Mouse (Mus musculus) embryonic facial prominence, embryonic 10.5 days (tissue): Measurements from ENCODE around the gene Prss38. TPM values are rescaled to one million over a fixed set of nuclear protein-coding genes. Genes with fewer than 3 reads are reported as not detected.

Experiments used
- DNase-seq: peaks from one replicate; pipeline ENCODE4 v3.0.0-alpha.2; 2017; ENCODE audit warnings: low spot score
- H3K27ac ChIP-seq: fragments of 300-500 bp; sonication (generic); replicated peaks from 2 replicates; pipeline ENCODE4 v1.5.1; 2016; ENCODE audit warnings: mild to moderate bottlenecking
- H3K27me3 ChIP-seq: fragments of 300-500 bp; sonication (generic); replicated peaks from 2 replicates; pipeline ENCODE4 v1.6.1; 2016; ENCODE audit warnings: low read depth, mild to moderate bottlenecking; ENCODE audit not compliant: poor library complexity, severe bottlenecking
- H3K36me3 ChIP-seq: fragments of 300-500 bp; sonication (generic); replicated peaks from 2 replicates; pipeline ENCODE4 v1.6.1; 2016; ENCODE audit warnings: mild to moderate bottlenecking, moderate library complexity
- H3K4me1 ChIP-seq: fragments of 300-500 bp; sonication (generic); 2 replicates; pipeline ENCODE4 v1.6.1; 2016
- H3K4me3 ChIP-seq: fragments of 300-500 bp; sonication (generic); 2 replicates; pipeline ENCODE4 v1.5.1; 2016; ENCODE audit warnings: mild to moderate bottlenecking, moderate library complexity
- H3K9me3 ChIP-seq: fragments of 300-500 bp; sonication (generic); 2 replicates; pipeline ENCODE4 v1.6.1; 2016; ENCODE audit warnings: mild to moderate bottlenecking
- WGBS: fragments of 180-500 bp; shearing (Covaris S2); methylation state at CpG from one replicate; pipeline ENCODE4 v1.1.7; 2016; 5-methylcytosine and 5-hydroxymethylcytosine counted together
- polyA plus RNA-seq: library from polyadenylated mRNA; unstranded; fragments of >200 nt; fragmentation: Nextera tagmentation; extraction: Ambion mirVana; gene quantifications from 2 replicates; pipeline ENCODE4 v1.2.1, GENCODE M21; 2016

The Prss38 gene
- polyA plus RNA-seq, 1 experiment from 2014 or later = not detected

GRCm38 (mm10) chr11:59366633-59367032, 8.8 kb downstream of the Prss38 start:
- peaks cover 4% of the 10 kb centered on the region; the same call in 1 of the 2 replicates for H3K4me1 ChIP-seq
- H3K27me3 ChIP-seq = no peaks in the 10 kb centered on the region
- no peaks in the 10 kb centered on the region for H3K36me3 ChIP-seq
- no peak overlapping the region for H3K4me3 ChIP-seq
- H3K27ac ChIP-seq = no peak overlapping the region
- no peaks in the 10 kb centered on the region for H3K9me3 ChIP-seq
- DNase-seq = peak; percentile 64
- whole genome bisulfite sequencing = 31% methylated on average over 3 of the region's 3 CpGs

GRCm38 (mm10) chr11:59366031-59366430, 9.4 kb downstream of the Prss38 start:
- H3K9me3 ChIP-seq = no peaks in the 10 kb centered on the region
- H3K27ac ChIP-seq = no peak overlapping the region
- no peaks in the 10 kb centered on the region for H3K36me3 ChIP-seq
- peaks cover 4% of the 10 kb centered on the region; the same call in 1 of the 2 replicates for H3K4me1 ChIP-seq
- no peak overlapping the region for H3K4me3 ChIP-seq
- H3K27me3 ChIP-seq = no peaks in the 10 kb centered on the region
- 80% methylated on average over 3 of the region's 3 CpGs for WGBS
- DNase-seq = no peak

- 64% methylated on average over 3 of the region's 3 CpGs for WGBS
- Histone ChIP-seq H3K36me3 (no peaks in the 10 kb centered on the region), H3K4me3 (no peak overlapping the region), H3K27ac (peak overlapping the region; percentile 64), H3K9me3 (no peaks in the 10 kb centered on the region), H3K4me1 (peaks cover 4% of the 10 kb centered on the region; the same call in 1 of the 2 replicates), H3K27me3 (no peaks in the 10 kb centered on the region)
- DNase-seq = no peak
Observed at GRCm38 (mm10) chr11:59364417-59364816, 11.0 kb downstream of the Prss38 start.

- no peak for DNase-seq
- Histone ChIP-seq H3K4me1 (peaks cover 4% of the 10 kb centered on the region; the same call in 1 of the 2 replicates), H3K4me3 (no peak overlapping the region), H3K36me3 (no peaks in the 10 kb centered on the region), H3K27me3 (no peaks in the 10 kb centered on the region), H3K27ac (peak overlapping the region; percentile 64), H3K9me3 (no peaks in the 10 kb centered on the region)
- WGBS = 87% methylated on average over 9 of the region's 9 CpGs
Observed at GRCm38 (mm10) chr11:59364007-59364406, 11.4 kb downstream of the Prss38 start.

GRCm38 (mm10) chr11:59361291-59361690, 14.2 kb downstream of the Prss38 start:
- Histone ChIP-seq H3K27me3 (no peaks in the 10 kb centered on the region), H3K4me3 (no peak overlapping the region), H3K27ac (no peak overlapping the region), H3K9me3 (no peaks in the 10 kb centered on the region), H3K4me1 (peaks cover 11% of the 10 kb centered on the region), H3K36me3 (no peaks in the 10 kb centered on the region)
- DNase-seq = no peak
- 89% methylated on average over 9 of the region's 9 CpGs for WGBS

GRCm38 (mm10) chr11:59356874-59357289, 18.6 kb downstream of the Prss38 start:
- H3K27ac ChIP-seq = no peak overlapping the region; the same call in 1 of the 2 replicates
- no peaks in the 10 kb centered on the region for H3K9me3 ChIP-seq
- peaks cover 7% of the 10 kb centered on the region for H3K4me1 ChIP-seq
- no peaks in the 10 kb centered on the region for H3K27me3 ChIP-seq
- H3K36me3 ChIP-seq = no peaks in the 10 kb centered on the region
- no peak overlapping the region for H3K4me3 ChIP-seq
- 67% methylated on average over 11 of the region's 11 CpGs for WGBS
- no peak for DNase-seq

- WGBS = 84% methylated on average over 4 of the region's 4 CpGs
- H3K36me3 ChIP-seq = no peaks in the 10 kb centered on the region
- H3K4me1 ChIP-seq = peaks cover 17% of the 10 kb centered on the region
Observed at GRCm38 (mm10) chr11:59354793-59355192, 20.7 kb downstream of the Prss38 start.

GRCm38 (mm10) chr11:59350326-59350725, 25.1 kb downstream of the Prss38 start:
- 75% methylated on average over 2 of the region's 2 CpGs for WGBS

More at GRCm38 (mm10) chr11:59354793-59355192, 20.7 kb downstream of the Prss38 start:
- no peak for DNase-seq
- no peaks in the 10 kb centered on the region for H3K9me3 ChIP-seq
- no peak overlapping the region for H3K27ac ChIP-seq
- H3K27me3 ChIP-seq = no peaks in the 10 kb centered on the region
- H3K4me3 ChIP-seq = no peak overlapping the region

GRCm38 (mm10) chr11:59346166-59346910, 29.1 kb downstream of the Prss38 start:
- no peaks in the 10 kb centered on the region for H3K36me3 ChIP-seq
- DNase-seq = no peak
- H3K27me3 ChIP-seq = no peaks in the 10 kb centered on the region
- peaks cover 29% of the 10 kb centered on the region for H3K4me1 ChIP-seq
- 88% methylated on average over 11 of the region's 11 CpGs for WGBS
- no peak overlapping the region for H3K27ac ChIP-seq
- H3K9me3 ChIP-seq = peaks cover 5% of the 10 kb centered on the region; the same call in 1 of the 2 replicates
- no peak overlapping the region for H3K4me3 ChIP-seq

More at GRCm38 (mm10) chr11:59350326-59350725, 25.1 kb downstream of the Prss38 start:
- peaks cover 5% of the 10 kb centered on the region; the same call in 1 of the 2 replicates for H3K9me3 ChIP-seq
- no peak overlapping the region for H3K4me3 ChIP-seq
- H3K27me3 ChIP-seq = no peaks in the 10 kb centered on the region
- peak overlapping the region; percentile 76 for H3K27ac ChIP-seq
- H3K36me3 ChIP-seq = no peaks in the 10 kb centered on the region
- peaks cover 29% of the 10 kb centered on the region for H3K4me1 ChIP-seq
- no peak for DNase-seq

- no peaks in the 10 kb centered on the region for H3K27me3 ChIP-seq
- WGBS = 77% methylated on average over 5 of the region's 5 CpGs
- H3K9me3 ChIP-seq = peaks cover 5% of the 10 kb centered on the region; the same call in 1 of the 2 replicates
- peaks cover 7% of the 10 kb centered on the region for H3K4me1 ChIP-seq
- no peak overlapping the region; the same call in 1 of the 2 replicates for H3K27ac ChIP-seq
- no peak overlapping the region for H3K4me3 ChIP-seq
- DNase-seq = no peak
- no peaks in the 10 kb centered on the region for H3K36me3 ChIP-seq
Observed at GRCm38 (mm10) chr11:59342956-59343355, 32.5 kb downstream of the Prss38 start.

GRCm38 (mm10) chr11:59338736-59339120, 36.7 kb downstream of the Prss38 start:
- no peaks in the 10 kb centered on the region for H3K36me3 ChIP-seq
- DNase-seq = no peak

GRCm38 (mm10) chr11:59337955-59338735, 37.3 kb downstream of the Prss38 start:
- H3K4me3 ChIP-seq = no peak overlapping the region
- WGBS = 76% methylated on average over 13 of the region's 13 CpGs
- no peak overlapping the region for H3K27ac ChIP-seq
- H3K36me3 ChIP-seq = no peaks in the 10 kb centered on the region
- H3K4me1 ChIP-seq = peaks cover 28% of the 10 kb centered on the region
- no peaks in the 10 kb centered on the region for H3K27me3 ChIP-seq
- no peaks in the 10 kb centered on the region for H3K9me3 ChIP-seq
- no peak for DNase-seq

More at GRCm38 (mm10) chr11:59338736-59339120, 36.7 kb downstream of the Prss38 start:
- Histone ChIP-seq H3K27me3 (no peaks in the 10 kb centered on the region), H3K4me1 (peaks cover 25% of the 10 kb centered on the region), H3K27ac (no peak overlapping the region), H3K4me3 (no peak overlapping the region), H3K9me3 (no peaks in the 10 kb centered on the region)
- WGBS = 89% methylated on average over 2 of the region's 2 CpGs
